ENCODE assay signal across 18 mouse cellular contexts in genomic region chr6:91804177-91804576, GRCm38 (mm10). TPM values are rescaled to one million over a fixed set of nuclear protein-coding genes. Genes with fewer than 3 reads are reported as not detected.
DNase-seq lines count a peak whose midpoint lies in the region; ATAC-seq lines count a peak whose summit lies in the region.
"Had no signal": no experiment of that assay in that cellular context is flagged by ENCODE, and none has a peak within 500 bp of the region (broad histone marks: within the 10 kb centered on the region; RNA-seq: fewer than 3 reads in every experiment).

No protein-coding gene starts in this region.

- no peak for DNase-seq in forebrain, embryonic 11.5 days (ENCODE audit: low spot score)
- no peak for DNase-seq in neural tube, embryonic 10.5 days (ENCODE audit: extremely low spot score, low spot score)
- DNase-seq in retina, postnatal 7 days (ENCODE audit: low read depth, low spot score) = peak; percentile 8
- no peak for DNase-seq in ovary, postnatal 36 days (ENCODE audit: low spot score)
- DNase-seq: gastrocnemius, adult 2 months; heart, postnatal 10 days; kidney, postnatal 36 days; liver, embryonic 13.5 days; thymus, adult 2 months had no signal

- no peak overlapping the region for H3K9ac ChIP-seq in forebrain, embryonic 16.5 days (replicated peaks; ENCODE audit: low read depth, low read length)
- H3K9ac ChIP-seq in forebrain, embryonic 11.5 days (ENCODE audit: low read length) = no peak overlapping the region
- peak overlapping the region; percentile 41; the same call in 1 of the 2 replicates for H3K9ac ChIP-seq in neural tube, embryonic 13.5 days
- no peak overlapping the region; the same call in 1 of the 2 replicates for H3K9ac ChIP-seq in hindbrain, embryonic 12.5 days
- H3K9ac ChIP-seq: embryonic facial prominence, embryonic 13.5 days; liver, embryonic 13.5 days; midbrain, embryonic 13.5 days had no signal

- no peaks in the 10 kb centered on the region for H3K9me3 ChIP-seq in forebrain, embryonic 16.5 days (ENCODE audit: control insufficient read depth, low read length)
- no peaks in the 10 kb centered on the region for H3K9me3 ChIP-seq in forebrain, embryonic 11.5 days (ENCODE audit: control insufficient read depth, low read length)
- H3K9me3 ChIP-seq in neural tube, embryonic 13.5 days = no peaks in the 10 kb centered on the region
- no peaks in the 10 kb centered on the region for H3K9me3 ChIP-seq in hindbrain, embryonic 12.5 days (replicated peaks)
- H3K9me3 ChIP-seq: embryonic facial prominence, embryonic 13.5 days; forebrain, embryonic 10.5 days; limb, embryonic 10.5 days; liver, embryonic 13.5 days; midbrain, embryonic 13.5 days had no signal

- H3K27ac ChIP-seq in forebrain, embryonic 16.5 days (ENCODE audit: low read length) = no peak overlapping the region
- H3K27ac ChIP-seq in forebrain, embryonic 11.5 days (ENCODE audit: low read depth, low read length) = no peak overlapping the region
- H3K27ac ChIP-seq in neural tube, embryonic 13.5 days (replicated peaks) = no peak overlapping the region
- no peak overlapping the region for H3K27ac ChIP-seq in hindbrain, embryonic 12.5 days
- H3K27ac ChIP-seq: embryonic facial prominence, embryonic 13.5 days; forebrain, embryonic 10.5 days; gastrocnemius, adult 2 months; limb, embryonic 10.5 days; liver, embryonic 13.5 days; midbrain, embryonic 13.5 days had no signal

- H3K36me3 ChIP-seq in forebrain, embryonic 16.5 days (ENCODE audit: control insufficient read depth, insufficient read depth) = no peaks in the 10 kb centered on the region
- no peaks in the 10 kb centered on the region for H3K36me3 ChIP-seq in forebrain, embryonic 11.5 days (ENCODE audit: control insufficient read depth, insufficient read depth, low read length)
- no peaks in the 10 kb centered on the region for H3K36me3 ChIP-seq in neural tube, embryonic 13.5 days
- H3K36me3 ChIP-seq in hindbrain, embryonic 12.5 days = no peaks in the 10 kb centered on the region
- H3K36me3 ChIP-seq: embryonic facial prominence, embryonic 13.5 days; forebrain, embryonic 10.5 days; limb, embryonic 10.5 days; liver, embryonic 13.5 days; midbrain, embryonic 13.5 days had no signal

- WGBS in forebrain, embryonic 16.5 days = 51% methylated on average over 7 of the region's 7 CpGs
- WGBS in forebrain, embryonic 11.5 days = 59% methylated on average over 7 of the region's 7 CpGs
- WGBS in neural tube, embryonic 13.5 days = 38% methylated on average over 7 of the region's 7 CpGs
- WGBS in hindbrain, embryonic 12.5 days = 41% methylated on average over 7 of the region's 7 CpGs

- H3K4me3 ChIP-seq in forebrain, embryonic 16.5 days (replicated peaks; ENCODE audit: low read length) = no peak overlapping the region
- no peak overlapping the region for H3K4me3 ChIP-seq in forebrain, embryonic 11.5 days (ENCODE audit: low read depth, low read length)
- no peak overlapping the region for H3K4me3 ChIP-seq in neural tube, embryonic 13.5 days
- H3K4me3 ChIP-seq in hindbrain, embryonic 12.5 days = no peak overlapping the region
- H3K4me3 ChIP-seq: embryonic facial prominence, embryonic 13.5 days; forebrain, embryonic 10.5 days; gastrocnemius, adult 2 months; limb, embryonic 10.5 days; liver, embryonic 13.5 days; midbrain, embryonic 13.5 days had no signal

- no peak for ATAC-seq in forebrain, embryonic 16.5 days
- no peak for ATAC-seq in forebrain, embryonic 11.5 days (replicated peaks; ENCODE audit: low FRiP score)
- no peak for ATAC-seq in neural tube, embryonic 13.5 days (ENCODE audit: low read depth)
- peak; percentile 30; the same call in 1 of the 2 replicates for ATAC-seq in hindbrain, embryonic 12.5 days (ENCODE audit: low FRiP score)
- no peak for ATAC-seq in megakaryocyte-erythroid progenitor cell, adult 5-6 weeks (replicated peaks; ENCODE audit: low FRiP score, low TSS enrichment, poor library complexity, severe bottlenecking)
- ATAC-seq: intestine, postnatal 0 days; midbrain, embryonic 13.5 days had no signal

- 0 out of 2 replicates have a peak, but pooled peaks cover 2% of the 10 kb centered on the region for H3K27me3 ChIP-seq in forebrain, embryonic 16.5 days (replicated peaks; ENCODE audit: control insufficient read depth, insufficient read depth, low read length)
- peaks cover 10% of the 10 kb centered on the region; the same call in 1 of the 2 replicates for H3K27me3 ChIP-seq in forebrain, embryonic 11.5 days (ENCODE audit: control insufficient read depth, insufficient read depth, low read length)
- H3K27me3 ChIP-seq in neural tube, embryonic 13.5 days = peaks cover 31% of the 10 kb centered on the region
- H3K27me3 ChIP-seq in hindbrain, embryonic 12.5 days = peaks cover 41% of the 10 kb centered on the region

- H3K4me1 ChIP-seq in forebrain, embryonic 16.5 days (replicated peaks; ENCODE audit: control insufficient read depth, insufficient read depth, low read length) = peaks cover 16% of the 10 kb centered on the region
- 0 out of 2 replicates have a peak, but pooled peaks cover 2% of the 10 kb centered on the region for H3K4me1 ChIP-seq in forebrain, embryonic 11.5 days (replicated peaks; ENCODE audit: control insufficient read depth, insufficient read depth, low read length)
- H3K4me1 ChIP-seq in neural tube, embryonic 13.5 days (replicated peaks) = peaks cover 26% of the 10 kb centered on the region
- H3K4me1 ChIP-seq in hindbrain, embryonic 12.5 days = peaks cover 16% of the 10 kb centered on the region
- H3K4me1 ChIP-seq: liver, embryonic 13.5 days had no signal

- H3K4me2 ChIP-seq in forebrain, embryonic 16.5 days (ENCODE audit: low read length) = peak overlapping the region; percentile 42
- no peak overlapping the region for H3K4me2 ChIP-seq in forebrain, embryonic 11.5 days (ENCODE audit: low read depth, low read length, severe bottlenecking)
- H3K4me2 ChIP-seq in neural tube, embryonic 13.5 days = no peak overlapping the region
- H3K4me2 ChIP-seq in hindbrain, embryonic 12.5 days (replicated peaks) = no peak overlapping the region
- H3K4me2 ChIP-seq: embryonic facial prominence, embryonic 13.5 days; liver, embryonic 13.5 days; midbrain, embryonic 13.5 days had no signal

RNA-seq across cellular contexts. Expression of gene Grip2, which starts 22.9 kb away (rescaled TPM):
- polyA plus RNA-seq in forebrain, embryonic 16.5 days (2015; fragmentation: Nextera tagmentation; extraction: Ambion mirVana) = 11.4 and 13.6 TPM in 2 replicates
- polyA plus RNA-seq in forebrain, embryonic 11.5 days (2014; fragmentation: Nextera tagmentation; extraction: Ambion mirVana) = 0.52 and 0.55 TPM in 2 replicates
- 4.5 and 4.9 TPM in 2 replicates for polyA plus RNA-seq in neural tube, embryonic 13.5 days (2015; fragmentation: Nextera tagmentation; extraction: Ambion mirVana)
- 2.5 and 2.7 TPM in 2 replicates for polyA plus RNA-seq in hindbrain, embryonic 12.5 days (2016; fragmentation: Nextera tagmentation; extraction: Ambion mirVana)
- total RNA-seq in megakaryocyte-erythroid progenitor cell, adult 5-6 weeks (2014; fragmentation: Nextera tagmentation) = not detected in 2 replicates
- 0.08 TPM in 1 of 2 replicates, not detected in the other for total RNA-seq in megakaryocyte-erythroid progenitor cell, adult 5-6 weeks (2017)
